Mouse (Mus musculus) urinary bladder, postnatal 14 days (tissue): ENCODE results near the gene Gm37596.
"Not testable (repeated sequence)": the region's sequence is repeated elsewhere in the genome, so short reads cannot be mapped to it uniquely, and the experiment has no call there.

Experiments
- DNase-seq: peaks from one replicate; pipeline ENCODE4 v3.0.0; 2021; ENCODE audit warnings: low spot score

The Gm37596 gene

GRCm38 (mm10) chr3:93692970-93693369, at the start of gene Gm37596:
Gene Gm37596, minus strand, starts transcription at chr3:93693070.
- DNase-seq = not testable (repeated sequence)

GRCm38 (mm10) chr3:93708969-93709637, 16.2 kb upstream of the Gm37596 start:
- DNase-seq = not testable (repeated sequence)

GRCm38 (mm10) chr3:93676210-93676609, 16.7 kb downstream of the Gm37596 start, which contains the start of gene Tdpoz1:
Gene Tdpoz1, minus strand, starts transcription at chr3:93676310.
- not testable (repeated sequence) for DNase-seq

- DNase-seq = not testable (repeated sequence)
Measured at GRCm38 (mm10) chr3:93670805-93671503, 21.9 kb downstream of the Gm37596 start.

GRCm38 (mm10) chr3:93654260-93654659, 38.6 kb downstream of the Gm37596 start:
- no peak for DNase-seq

- DNase-seq = no peak
Measured at GRCm38 (mm10) chr3:93652586-93652985, 40.3 kb downstream of the Gm37596 start, which contains the start of gene Tdpoz2. Gene Tdpoz2, minus strand, starts transcription at chr3:93652686.
